Mouse (Mus musculus): ENCODE measurements around the gene Mtfr2.

DNA sequence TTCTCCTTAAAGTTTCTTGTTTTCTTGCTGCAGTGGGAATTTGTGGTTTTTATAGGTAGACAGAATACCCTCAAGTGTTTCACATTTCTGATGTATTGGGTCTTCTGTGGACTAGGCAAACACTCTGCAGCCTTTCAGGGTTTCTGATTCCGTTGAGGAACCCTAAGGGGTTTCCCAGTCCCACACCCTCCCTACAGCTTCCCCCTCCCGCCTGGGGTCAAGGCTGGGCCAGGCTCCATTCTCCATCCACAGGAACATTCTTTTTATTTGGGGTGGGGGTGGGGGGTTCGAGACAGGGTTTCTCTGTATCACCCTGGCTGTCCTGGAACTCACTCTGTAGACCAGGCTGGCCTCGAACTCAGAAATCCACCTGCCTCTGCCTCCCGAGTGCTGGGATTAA, 48.5 kb upstream of the Mtfr2 start:
- TF ChIP-seq CTCF (IDR thresholded peaks at IDR 0.05; ENCODE audit: low read depth, low read length) (no peak), GATA1 (IDR thresholded peaks at IDR 0.05; ENCODE audit: borderline replicate concordance, low read length) (no peak), POLR2AphosphoS5 (IDR thresholded peaks at IDR 0.05; ENCODE audit: insufficient replicate concordance, low read depth, low read length) (no peak), TAL1 (conservative IDR thresholded peaks at IDR 0.05; ENCODE audit: low read depth, low read length) (no peak)
